ENCODE assay signal across 22 mouse cellular contexts in the genomic region with DNA sequence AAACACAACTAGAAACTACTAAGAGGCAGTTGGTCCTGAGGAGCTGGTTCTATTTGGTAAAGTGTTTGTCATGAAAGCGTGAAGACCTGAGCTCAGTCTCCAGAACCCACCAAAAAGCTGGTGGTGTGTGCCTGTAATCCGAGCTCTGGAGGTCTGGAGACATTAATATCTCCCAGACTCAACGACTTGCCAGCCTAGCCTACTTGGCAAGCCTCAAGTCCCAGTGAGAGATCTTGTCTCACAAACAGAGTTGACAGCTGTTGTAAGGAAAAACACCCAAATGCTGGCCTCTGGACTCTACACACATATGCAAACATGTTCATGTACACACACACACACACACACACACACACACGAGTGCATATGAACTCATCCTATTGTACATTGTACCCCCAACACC.
"Had no signal": no experiment of that assay in that cellular context is flagged by ENCODE, and none has a peak within 500 bp of the region (broad histone marks: within the 10 kb centered on the region; RNA-seq: fewer than 3 reads in every experiment).

No protein-coding gene starts in this region.

- H3K27ac ChIP-seq: heart, adult 2 months; hindbrain, embryonic 10.5 days; hindbrain, embryonic 12.5 days; hindbrain, embryonic 14.5 days; intestine, embryonic 15.5 days; layer of hippocampus, adult 2 months; left cerebral cortex, adult 2 months; limb, embryonic 10.5 days; limb, embryonic 12.5 days; liver, embryonic 13.5 days; liver, embryonic 15.5 days had no signal

- DNase-seq: gastrocnemius, postnatal 10 days; gastrocnemius, postnatal 36 days; heart, adult 2 months; heart, postnatal 10 days; heart, postnatal 4 days; kidney, adult 18-20 months; kidney, adult 8-10 months; kidney, postnatal 10 days; kidney, postnatal 25 days; kidney, postnatal 4 days; liver; liver, embryonic 13.5 days had no signal

- H3K4me3 ChIP-seq: heart, adult 2 months; heart, embryonic 12.5 days; hindbrain, embryonic 10.5 days; hindbrain, embryonic 12.5 days; intestine, embryonic 15.5 days; layer of hippocampus, adult 2 months; left cerebral cortex, adult 2 months; limb, embryonic 10.5 days; limb, embryonic 12.5 days; liver, embryonic 13.5 days; liver, embryonic 15.5 days had no signal
